Mouse (Mus musculus) central nervous system, embryonic 11.5 days (tissue): Measurements from ENCODE around the gene Pip4p1. TPM values are rescaled to one million over a fixed set of nuclear protein-coding genes. Genes with fewer than 3 reads are reported as not detected.

ENCODE experiments used
- polyA plus RNA-seq: library from polyadenylated mRNA; depleted of rRNA; stranded (reverse); fragments of >200 nt; gene quantifications from 2 replicates; pipeline ENCODE4 v1.2.3, GENCODE M21; 2012; rRNA removed

The Pip4p1 gene
- polyA plus RNA-seq, result 82.2 and 83.3 TPM in 2 replicates

GRCm38 (mm10) chr14:50930754-50931492, at the start of gene Pip4p1, which contains the start of gene Pnp:
Gene Pip4p1, minus strand, starts transcription at chr14:50930856.
Gene Pnp, plus strand, starts transcription at chr14:50931082.

DNA sequence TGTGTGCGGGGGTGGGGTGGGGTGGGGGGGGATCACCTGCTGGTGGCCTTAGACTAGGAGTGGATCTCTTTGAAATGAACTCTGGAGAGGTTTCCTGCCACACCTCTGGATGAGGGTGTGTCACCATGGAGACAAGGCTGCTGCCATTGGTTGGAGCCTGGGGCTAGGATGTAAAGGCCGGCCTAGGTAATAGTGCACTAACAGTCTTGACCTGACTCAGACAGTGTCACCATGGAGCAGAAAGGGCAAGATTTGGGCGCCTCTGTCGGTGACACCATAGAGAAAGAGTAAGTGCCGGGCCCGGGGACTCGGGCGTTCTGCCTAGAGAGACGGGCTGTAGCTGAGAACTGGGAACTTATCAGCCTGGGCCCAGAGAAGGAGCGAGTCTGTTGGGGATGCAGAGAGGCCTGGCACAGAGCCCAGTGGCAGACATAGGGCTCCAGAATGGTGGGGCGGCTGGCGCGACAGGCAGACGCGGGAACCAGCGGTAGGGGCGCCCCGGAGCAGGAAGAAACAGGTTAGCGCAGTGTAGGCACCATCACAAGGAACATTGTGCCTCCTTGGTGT, 25.4 kb upstream of the Pip4p1 start, which contains the start of gene Pnp2:
Pnp2 (plus strand) TSS at position 51 of the 567 bp plus-strand sequence.

DNA sequence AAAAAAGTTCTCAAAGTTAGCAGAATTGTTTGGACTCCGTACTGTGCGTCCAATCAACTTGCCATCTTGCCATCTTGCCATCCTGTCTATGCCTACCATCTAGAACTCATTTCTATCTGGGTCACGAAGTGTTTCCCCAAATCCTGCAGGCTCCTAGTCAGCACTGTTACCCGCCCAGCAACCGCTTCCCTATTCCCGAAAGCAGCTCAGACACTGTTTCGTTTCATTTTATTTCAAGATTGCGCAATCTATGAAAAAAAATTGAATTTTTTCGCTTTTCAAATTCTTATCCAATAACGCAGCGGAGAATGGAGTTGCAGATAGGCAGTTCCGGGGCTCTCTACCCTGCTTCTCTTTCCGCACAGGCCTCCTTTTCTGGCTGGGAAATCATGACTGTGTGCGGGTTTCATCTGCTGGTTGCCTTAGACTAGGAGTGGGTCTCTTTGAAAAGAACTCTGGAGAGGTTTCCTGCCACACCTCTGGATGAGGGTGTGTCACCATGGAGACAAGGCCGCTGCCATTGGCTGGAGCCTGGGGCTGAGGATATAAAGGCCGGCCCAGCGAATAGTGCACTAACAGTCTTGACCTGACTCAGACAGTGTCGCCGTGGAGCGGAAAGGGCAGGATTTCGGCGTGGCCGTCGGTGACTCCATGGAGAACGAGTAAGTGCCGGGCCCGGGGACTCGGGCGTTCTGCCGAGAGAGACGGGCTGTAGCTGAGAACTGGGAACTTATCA, 13.4 kb upstream of the Pip4p1 start, which contains the start of gene Gm49342:
Gm49342 (plus strand) TSS at position 586 of the 736 bp plus-strand sequence.

GRCm38 (mm10) chr14:50924281-50925064, 6.2 kb downstream of the Pip4p1 start, which contains the start of the genes Osgep and Apex1:
Gene Osgep, minus strand, starts transcription at chr14:50924893.
Gene Apex1, plus strand, starts transcription at chr14:50924968.

DNA sequence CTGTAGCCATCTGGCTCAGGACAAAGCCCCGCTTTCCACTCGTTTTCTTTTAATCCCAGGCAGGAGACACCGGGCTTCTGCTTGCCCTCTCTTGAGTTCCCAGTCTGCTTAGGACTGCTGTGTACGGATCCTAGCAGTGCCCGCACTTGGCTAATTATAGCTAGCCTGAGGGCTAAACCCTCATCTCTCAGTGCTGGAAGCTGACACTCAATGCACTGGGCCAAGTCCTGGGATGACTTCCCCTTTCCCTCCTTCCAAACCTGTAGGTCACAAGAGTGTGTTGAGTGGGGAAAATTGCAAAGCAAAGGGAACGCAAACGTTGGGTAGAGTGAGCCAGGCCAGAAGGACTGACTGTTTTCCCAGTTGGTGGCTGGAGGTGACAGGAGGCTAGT, 33.3 kb downstream of the Pip4p1 start, which contains the start of gene Klhl33:
Klhl33 (minus strand) TSS at position 134 of the 392 bp plus-strand sequence.

Other genes starting within 250 kb of the Pip4p1 start
- not detected in 2 replicates for gene Olfr747, start 237.7 kb downstream of the Pip4p1 start, polyA plus RNA-seq
- gene Olfr748, start 223.5 kb downstream of the Pip4p1 start, polyA plus RNA-seq, result not detected in 2 replicates
- gene Olfr749, start 185.8 kb downstream of the Pip4p1 start, polyA plus RNA-seq, result not detected in 2 replicates
- 98.5 and 117 TPM in 2 replicates for gene Ttc5, start 145.3 kb downstream of the Pip4p1 start, polyA plus RNA-seq
- 0.17 TPM in 1 of 2 replicates, not detected in the other for gene Ccnb1ip1, start 123.1 kb downstream of the Pip4p1 start, polyA plus RNA-seq
- gene Parp2, start 123.0 kb downstream of the Pip4p1 start, polyA plus RNA-seq, result 93.7 and 103 TPM in 2 replicates
- gene Tep1, start 60.3 kb downstream of the Pip4p1 start, polyA plus RNA-seq, result 8.0 and 11.4 TPM in 2 replicates
- 0.26 and 0.34 TPM in 2 replicates for gene Klhl33, start 33.3 kb downstream of the Pip4p1 start, polyA plus RNA-seq
- 116 and 147 TPM in 2 replicates for gene Osgep, start 6.0 kb downstream of the Pip4p1 start, polyA plus RNA-seq
- 251 and 280 TPM in 2 replicates for gene Apex1, start 5.9 kb downstream of the Pip4p1 start, polyA plus RNA-seq
- gene Pnp, start 226 bp upstream of the Pip4p1 start, polyA plus RNA-seq, result 56.1 and 57.4 TPM in 2 replicates
- gene Gm49342, start 13.7 kb upstream of the Pip4p1 start, polyA plus RNA-seq, result 55.7 and 88.9 TPM in 2 replicates
- 0.55 and 0.57 TPM in 2 replicates for gene Pnp2, start 25.1 kb upstream of the Pip4p1 start, polyA plus RNA-seq
- 0.04 TPM in 1 of 2 replicates, not detected in the other for gene Rnase10, start 76.9 kb upstream of the Pip4p1 start, polyA plus RNA-seq
- gene Rnase9, start 111.0 kb upstream of the Pip4p1 start, polyA plus RNA-seq, result not detected in 2 replicates
- gene Rnase11, start 119.3 kb upstream of the Pip4p1 start, polyA plus RNA-seq, result not detected in 2 replicates
- 0.14 and 0.47 TPM in 2 replicates for gene Rnase12, start 126.8 kb upstream of the Pip4p1 start, polyA plus RNA-seq
- gene Olfr750, start 143.6 kb upstream of the Pip4p1 start, polyA plus RNA-seq, result not detected in 2 replicates
- gene Rnase4, start 160.2 kb upstream of the Pip4p1 start, polyA plus RNA-seq, result 8.4 and 16.1 TPM in 2 replicates
- 4.2 and 5.2 TPM in 2 replicates for gene Ang, start 160.3 kb upstream of the Pip4p1 start, polyA plus RNA-seq
- gene Eddm3b, start 183.6 kb upstream of the Pip4p1 start, polyA plus RNA-seq, result 0.04 TPM in 1 of 2 replicates, not detected in the other
- gene Rnase6, start 193.1 kb upstream of the Pip4p1 start, polyA plus RNA-seq, result 0.16 and 0.19 TPM in 2 replicates
- gene Rnase1, start 215.9 kb upstream of the Pip4p1 start, polyA plus RNA-seq, result 0.05 and 0.10 TPM in 2 replicates
- gene Rnase2b, start 231.4 kb upstream of the Pip4p1 start, polyA plus RNA-seq, result not detected in 2 replicates